Mouse (Mus musculus) adrenal gland, adult 2 months (tissue): ENCODE results near the gene Inpp4a. TPM values are rescaled to one million over a fixed set of nuclear protein-coding genes. Genes with fewer than 3 reads are reported as not detected.

Experiments used
- DNase-seq: peaks from one replicate; pipeline ENCODE4 v3.0.0; 2021
- long read RNA-seq: library from polyadenylated mRNA; stranded (forward); transcript quantifications from one replicate; pipeline ENCODE4 v2.0.0, GENCODE M21; 2021
- polyA plus RNA-seq: library from polyadenylated mRNA; depleted of rRNA; stranded (reverse); fragments of >200 nt; gene quantifications from 2 replicates; pipeline ENCODE4 v1.2.3, GENCODE M21; 2012; rRNA removed
- total RNA-seq, 2 experiments: library from RNA; stranded (reverse); gene quantifications; 2 replicates each; pipeline ENCODE4 v1.2.3; 2021

Gene Inpp4a
- total RNA-seq (10 to 100 TPM; 19.1 to 23.6 TPM), polyA plus RNA-seq (13.3 and 14.0 TPM in 2 replicates)
- long read RNA-seq, partial matches to known transcripts = 0 of 1 reads
- long read RNA-seq, other reads (novel, unspliced or antisense) = 1 of 1 reads

- DNase-seq = peak; percentile 97
Observed at GRCm38 (mm10) chr1:37299540-37300491, at the start of gene Inpp4a. Gene Inpp4a (plus strand): TSS chr1:37299865.

GRCm38 (mm10) chr1:37250643-37251310 lies 48.9 kb upstream of the Inpp4a start:
- DNase-seq = peak; percentile 67

GRCm38 (mm10) chr1:37258443-37258842 lies 41.2 kb upstream of the Inpp4a start:
- DNase-seq = no peak

GRCm38 (mm10) chr1:37272464-37272863 lies 27.2 kb upstream of the Inpp4a start:
- peak; percentile 51 for DNase-seq

- DNase-seq = no peak
Observed at GRCm38 (mm10) chr1:37286556-37286955, 13.1 kb upstream of the Inpp4a start.

GRCm38 (mm10) chr1:37287748-37288147 lies 11.9 kb upstream of the Inpp4a start:
- peak; percentile 85 for DNase-seq

GRCm38 (mm10) chr1:37288181-37288935 lies 11.3 kb upstream of the Inpp4a start:
- peak; percentile 30 for DNase-seq

- peak; percentile 42 for DNase-seq
Observed at GRCm38 (mm10) chr1:37288941-37289340, 10.7 kb upstream of the Inpp4a start.

GRCm38 (mm10) chr1:37296414-37296813 lies 3.3 kb upstream of the Inpp4a start:
- DNase-seq = no peak

GRCm38 (mm10) chr1:37298904-37299303 lies 761 bp upstream of the Inpp4a start:
- DNase-seq = no peak

- DNase-seq = peak; percentile 24
Observed at GRCm38 (mm10) chr1:37300650-37301049, 985 bp downstream of the Inpp4a start.

GRCm38 (mm10) chr1:37302801-37303200 lies 3.1 kb downstream of the Inpp4a start:
- no peak for DNase-seq

GRCm38 (mm10) chr1:37305691-37306287 lies 6.1 kb downstream of the Inpp4a start:
- no peak for DNase-seq

GRCm38 (mm10) chr1:37307586-37307985 lies 7.9 kb downstream of the Inpp4a start:
- DNase-seq = no peak

- no peak for DNase-seq
Observed at GRCm38 (mm10) chr1:37308021-37308742, 8.5 kb downstream of the Inpp4a start.

- DNase-seq = no peak
Observed at GRCm38 (mm10) chr1:37308743-37309100, 9.1 kb downstream of the Inpp4a start.

- DNase-seq = no peak
Observed at GRCm38 (mm10) chr1:37309939-37310515, 10.4 kb downstream of the Inpp4a start.

GRCm38 (mm10) chr1:37314338-37314737 lies 14.7 kb downstream of the Inpp4a start:
- DNase-seq = no peak

- no peak for DNase-seq
Observed at GRCm38 (mm10) chr1:37317644-37318285, 18.1 kb downstream of the Inpp4a start.

GRCm38 (mm10) chr1:37318558-37318957 lies 18.9 kb downstream of the Inpp4a start:
- no peak for DNase-seq
